Comparison of ENCODE assay signal across 8 mouse cellular contexts in the genomic region with DNA sequence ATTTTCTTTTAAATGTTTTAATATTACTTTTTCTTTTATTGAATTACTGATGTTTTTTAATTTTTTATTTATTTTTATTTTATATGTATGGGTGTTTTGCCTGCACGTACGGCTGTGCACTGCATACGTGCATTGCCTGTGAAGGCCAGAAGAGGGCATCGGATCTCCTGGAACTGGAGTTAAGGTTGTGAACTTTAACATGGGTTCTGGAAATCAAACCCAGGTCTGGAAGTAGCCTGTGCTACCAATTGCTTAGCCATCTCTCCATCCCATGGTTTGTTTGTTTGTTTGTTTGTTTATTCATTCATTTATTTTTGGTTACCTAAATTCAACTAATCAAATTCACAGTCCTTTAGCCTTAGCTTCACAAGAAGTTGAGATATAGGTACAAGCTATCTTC. TPM values are rescaled to one million over a fixed set of nuclear protein-coding genes. Genes with fewer than 3 reads are reported as not detected.
DNase-seq lines count a peak whose midpoint lies in the region; ATAC-seq and TF ChIP-seq lines count a peak whose summit lies in the region.

No protein-coding gene starts in this region.

- H3K36me3 ChIP-seq in heart, embryonic 11.5 days (ENCODE audit: control insufficient read depth, insufficient read depth, low read length) = peaks cover 8% of the 10 kb centered on the region
- H3K36me3 ChIP-seq in heart, embryonic 12.5 days = peaks cover 9% of the 10 kb centered on the region

- H3K4me1 ChIP-seq in heart, embryonic 11.5 days (ENCODE audit: control insufficient read depth, insufficient read depth, low read length) = peaks cover 5% of the 10 kb centered on the region; the same call in 1 of the 2 replicates
- peaks cover 18% of the 10 kb centered on the region for H3K4me1 ChIP-seq in heart, embryonic 12.5 days (replicated peaks)
- H3K4me1 ChIP-seq in bone marrow macrophage, adult 2 months (ENCODE audit: control insufficient read depth, insufficient read depth, low read length) = no peaks in the 10 kb centered on the region

- H3K27ac ChIP-seq in heart, embryonic 11.5 days (ENCODE audit: low read depth, low read length) = no peak overlapping the region
- no peak overlapping the region for H3K27ac ChIP-seq in heart, embryonic 12.5 days (ENCODE audit: poor library complexity, severe bottlenecking)
- H3K27ac ChIP-seq in bone marrow macrophage, adult 2 months (ENCODE audit: insufficient read depth, low read depth, low read length) = no peak overlapping the region

- no peaks in the 10 kb centered on the region; the same call in 1 of the 2 replicates for H3K9me3 ChIP-seq in heart, embryonic 11.5 days (replicated peaks; ENCODE audit: control insufficient read depth, low read length)
- H3K9me3 ChIP-seq in heart, embryonic 12.5 days (replicated peaks) = 0 out of 2 replicates have a peak, but pooled peaks cover 4% of the 10 kb centered on the region

- no peak overlapping the region for H3K9ac ChIP-seq in heart, embryonic 11.5 days (ENCODE audit: low read depth, low read length)
- no peak overlapping the region for H3K9ac ChIP-seq in heart, embryonic 12.5 days

- no peak for TF ChIP-seq POLR2A in bone marrow macrophage, adult 2 months (IDR thresholded peaks at IDR 0.05; ENCODE audit: borderline replicate concordance, low read depth, low read length)

- 0 out of 2 replicates have a peak, but pooled peaks have one; percentile 44 for ATAC-seq in heart, embryonic 11.5 days (replicated peaks; ENCODE audit: insufficient number of reproducible peaks, low FRiP score, low TSS enrichment)
- no peak for ATAC-seq in heart, embryonic 12.5 days (ENCODE audit: insufficient number of reproducible peaks, low FRiP score)
- 0 out of 2 replicates have a peak, but pooled peaks have one; percentile 66 for ATAC-seq in monocyte, adult 5-6 weeks (replicated peaks; ENCODE audit: insufficient number of reproducible peaks, low FRiP score, low TSS enrichment, poor library complexity, severe bottlenecking)

- DNase-seq in CD8-positive naive resting alpha-beta T cell, adult 2 months (ENCODE audit: low read depth in 2 of 2, low spot score in 2 of 2) = peak; percentile 40 to 62
- peak; percentile 59 for DNase-seq in kidney, postnatal 10 days
- no peak for DNase-seq in urinary bladder, postnatal 25 days (ENCODE audit: low spot score)
- DNase-seq in left cerebral cortex, postnatal 25 days (ENCODE audit: low spot score in 2 of 2) = no peak

- intact Hi-C loops in left cerebral cortex, postnatal 25 days (cut with DNase I) = loop anchor here (1.0 to 2.0 kb wide), 2 partner anchors 17 to 40 kb away; no protein-coding TSS in a partner anchor

- no peak overlapping the region for H3K4me3 ChIP-seq in heart, embryonic 11.5 days (ENCODE audit: low read depth, low read length)
- no peak overlapping the region for H3K4me3 ChIP-seq in heart, embryonic 12.5 days
- H3K4me3 ChIP-seq in bone marrow macrophage, adult 2 months (ENCODE audit: insufficient read depth, low read length) = no peak overlapping the region

- no peak overlapping the region for H3K4me2 ChIP-seq in heart, embryonic 11.5 days
- no peak overlapping the region for H3K4me2 ChIP-seq in heart, embryonic 12.5 days

- TF ChIP-seq CTCF in bone marrow macrophage, adult 2 months (IDR thresholded peaks at IDR 0.05; ENCODE audit: low read depth, low read length) = peak; percentile 42

- no peaks in the 10 kb centered on the region for H3K27me3 ChIP-seq in heart, embryonic 11.5 days (ENCODE audit: control insufficient read depth, insufficient read depth, low read length)
- no peaks in the 10 kb centered on the region for H3K27me3 ChIP-seq in heart, embryonic 12.5 days (replicated peaks)

- 55% methylated on average over 4 of the region's 4 CpGs for WGBS in heart, embryonic 11.5 days (ENCODE audit: insufficient replicate concordance)
- WGBS in heart, embryonic 12.5 days = 51% methylated on average over 4 of the region's 4 CpGs

RNA-seq across cellular contexts. Expression of a gene that starts 10.7 kb away (rescaled TPM):
- polyA plus RNA-seq in heart, embryonic 11.5 days (2014; fragmentation: Nextera tagmentation; extraction: Ambion mirVana) = 34.1 and 38.3 TPM in 2 replicates
- polyA plus RNA-seq in heart, embryonic 12.5 days (2016; fragmentation: Nextera tagmentation; extraction: Ambion mirVana) = 36.0 and 40.9 TPM in 2 replicates
- 0.72 TPM in 1 of 2 replicates, not detected in the other for polyA plus RNA-seq in bone marrow macrophage, adult 2 months (2012; ENCODE audit: insufficient read depth, insufficient read length, missing spikeins)
- total RNA-seq in monocyte, adult 5-6 weeks (2017) = 0.64 to 5.0 TPM (median 1.8 TPM) in 3 replicates
- total RNA-seq in left cerebral cortex, postnatal 25 days (2021) = 1 to 10 TPM; 4.3 to 6.8 TPM

RNA-seq across cellular contexts. Expression of a gene that starts 27.7 kb away (rescaled TPM):
- 577 and 587 TPM in 2 replicates for polyA plus RNA-seq in heart, embryonic 11.5 days (2014; fragmentation: Nextera tagmentation; extraction: Ambion mirVana)
- 458 and 459 TPM in 2 replicates for polyA plus RNA-seq in heart, embryonic 12.5 days (2016; fragmentation: Nextera tagmentation; extraction: Ambion mirVana)
- 1,487 and 1,542 TPM in 2 replicates for polyA plus RNA-seq in bone marrow macrophage, adult 2 months (2012; ENCODE audit: insufficient read depth, insufficient read length, missing spikeins)
- total RNA-seq in monocyte, adult 5-6 weeks (2017) = 692 to 1,143 TPM (median 1,088 TPM) in 3 replicates
- total RNA-seq in left cerebral cortex, postnatal 25 days (2021) = 100 to 1,000 TPM; 352 to 391 TPM

Comparison
In these comparisons a context has a peak if more than half of its experiments do, and no peak if none do; other contexts are left out.
1. DNase-seq: peak in CD8-positive naive resting alpha-beta T cell, adult 2 months (2 of 2) and kidney, postnatal 10 days (single experiment); none in urinary bladder, postnatal 25 days (single experiment) and left cerebral cortex, postnatal 25 days (0 of 2).
2. RNA of a gene that starts 10.7 kb away (polyA plus RNA-seq): 36.0 to 40.9 TPM in heart, embryonic 12.5 days and 34.1 to 38.3 TPM in heart, embryonic 11.5 days; 0.72 TPM in bone marrow macrophage, adult 2 months; every median in the first group is over 10 times any median in the second.